Mouse (Mus musculus) gastrocnemius, postnatal 36 days (tissue): Measurements from ENCODE around the gene Lca5. TPM values are rescaled to one million over a fixed set of nuclear protein-coding genes. Genes with fewer than 3 reads are reported as not detected.

ENCODE experiments used
- DNase-seq, 2 experiments: peaks; one replicate each; pipeline ENCODE4 v3.0.0; 2022
- intact Hi-C: fragments of 180-260 bp; cut with DNase I; formaldehyde crosslinking; loops from one replicate; pipeline ENCODE4 v1.15.1; 2025
- total RNA-seq, 2 experiments: library from RNA; stranded (reverse); gene quantifications; 2 replicates each; pipeline ENCODE4 v1.2.3; 2021

Lca5 gene
- total RNA-seq, 2 experiments from 2014 or later: 0.87 to 0.99 TPM

DNA sequence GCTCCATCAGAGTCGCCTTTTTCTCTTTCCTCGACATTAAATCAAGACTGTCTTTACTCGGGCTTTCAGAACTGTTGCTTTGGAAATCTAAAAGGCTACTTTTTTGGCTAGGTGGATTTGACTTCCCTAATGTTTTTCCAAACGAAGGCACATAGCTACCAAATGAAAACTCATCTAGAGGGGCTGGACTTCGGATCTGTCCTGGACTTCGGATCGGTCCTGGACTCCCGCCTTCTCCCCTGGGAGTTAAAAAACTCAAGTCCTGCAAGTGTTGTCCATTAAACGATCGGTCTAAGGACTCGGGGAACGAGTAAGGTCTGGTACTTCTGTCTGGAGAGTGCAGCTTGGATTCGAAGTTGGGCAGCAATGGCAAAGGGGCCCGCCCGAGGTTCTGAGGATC, 45.5 kb downstream of the Lca5 start:
- intact Hi-C loops: no loop called here
- no peak for DNase-seq

DNA sequence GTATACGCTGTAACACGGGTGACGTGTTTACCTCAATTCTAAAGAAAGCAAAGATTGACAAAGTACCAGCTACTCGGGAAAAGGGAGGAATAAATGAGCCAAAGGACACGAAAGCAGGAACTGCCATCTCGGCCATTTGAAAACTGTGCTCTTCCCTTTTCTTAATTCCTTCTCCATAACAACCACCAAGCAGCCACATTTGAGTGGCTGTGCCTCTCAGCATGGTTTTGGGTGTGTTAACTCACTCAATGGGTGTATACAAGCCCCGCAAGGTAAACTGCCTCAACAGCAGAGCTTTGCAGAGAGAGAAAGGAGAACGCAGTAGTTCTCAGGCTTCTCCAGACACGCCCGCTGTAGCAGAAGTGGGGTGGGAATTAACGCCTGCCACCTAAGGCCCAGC, 48.9 kb downstream of the Lca5 start:
- DNase-seq: no peak
- intact Hi-C loops: no loop called here

DNA sequence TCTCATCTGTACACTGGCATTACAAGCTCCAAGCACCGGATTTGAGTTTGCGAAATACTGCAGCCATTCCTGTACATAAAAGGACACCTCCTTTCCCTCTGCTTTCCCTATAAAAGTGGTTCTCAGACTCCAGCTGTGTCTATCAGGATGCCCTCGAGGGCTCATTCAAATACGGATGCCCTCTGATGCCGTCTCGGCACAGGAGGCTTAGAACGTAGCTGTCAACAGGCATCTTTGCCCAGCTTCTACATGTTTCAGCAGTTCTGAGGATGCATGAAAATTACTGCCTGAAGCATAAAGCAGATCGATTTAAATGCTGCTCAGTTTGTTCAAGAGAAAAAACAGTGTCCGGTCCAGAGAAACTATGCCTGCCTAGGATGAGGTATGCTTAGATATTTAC, 51.4 kb downstream of the Lca5 start:
- intact Hi-C loops: no loop called here
- no peak for DNase-seq

DNA sequence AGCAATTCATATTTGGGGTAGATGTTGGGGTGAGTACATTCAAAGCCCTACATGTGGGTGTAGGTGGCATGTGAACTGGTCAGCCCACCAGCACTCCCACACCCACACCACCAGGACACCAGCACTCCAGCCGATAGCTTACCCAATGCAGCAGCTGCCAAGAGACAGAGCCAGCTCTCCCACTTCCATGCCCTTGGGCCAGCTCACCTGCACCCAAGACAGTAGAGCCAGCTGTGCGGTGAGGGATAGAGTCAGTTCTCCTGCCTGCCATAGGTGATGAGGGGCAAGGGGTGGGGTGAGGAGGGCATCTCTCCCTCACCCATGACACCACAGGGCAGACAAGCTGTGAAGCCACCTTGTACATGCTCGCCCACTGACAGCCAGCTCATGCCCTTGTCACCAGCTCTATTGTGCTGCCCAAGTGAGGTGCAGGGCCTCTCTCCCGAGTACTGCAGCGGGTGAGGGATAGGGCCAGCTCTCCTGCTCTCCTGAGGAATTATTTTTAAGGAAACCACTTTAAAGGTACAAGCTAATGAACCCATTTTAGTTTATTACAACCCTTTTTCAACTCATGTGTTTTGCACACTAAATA, 54.6 kb downstream of the Lca5 start:
- no peak for DNase-seq
- intact Hi-C loops: no loop called here

DNA sequence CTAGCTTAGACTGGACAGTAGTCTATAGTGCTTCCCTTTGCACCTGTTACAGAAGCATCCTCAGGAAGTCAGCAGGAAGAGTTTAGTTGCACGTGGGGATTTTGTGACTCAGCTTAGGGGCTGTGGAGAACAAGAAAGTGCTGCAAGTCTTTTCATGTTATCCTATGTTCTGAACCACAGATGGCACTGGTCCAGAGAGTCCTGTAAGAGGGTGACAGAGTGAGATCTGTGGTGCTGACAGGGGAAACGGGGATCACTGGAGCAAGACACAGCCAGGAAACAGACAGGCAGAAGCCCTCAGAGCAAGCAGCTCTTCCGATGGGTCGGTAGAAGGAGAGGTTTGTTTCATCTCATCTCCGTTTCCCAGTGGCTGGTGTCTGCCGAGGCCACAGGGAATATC, 55.6 kb downstream of the Lca5 start:
- intact Hi-C loops: no loop called here
- no peak for DNase-seq

DNA sequence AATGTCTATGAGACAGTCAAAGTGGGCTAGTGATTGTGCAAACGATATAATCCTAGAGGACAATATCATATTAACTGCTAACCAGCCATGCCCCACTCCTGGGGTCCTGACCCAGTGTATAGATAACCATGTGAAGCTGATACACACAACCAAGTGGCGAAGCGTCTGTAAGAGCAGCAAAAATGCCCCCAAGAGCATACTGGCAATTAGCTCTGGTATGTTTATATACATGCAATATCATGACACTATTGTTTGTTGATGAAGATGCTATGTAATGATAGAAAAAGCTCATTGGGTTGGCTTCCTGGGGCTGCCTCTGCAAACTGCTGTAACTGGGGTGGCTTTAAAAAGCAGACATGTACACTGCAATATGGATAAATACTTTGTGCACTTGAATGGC, 57.7 kb downstream of the Lca5 start:
- DNase-seq: no peak
- intact Hi-C loops: loop anchor here (5.0 kb wide), 1 partner anchor 229 kb away; no protein-coding TSS in a partner anchor

DNA sequence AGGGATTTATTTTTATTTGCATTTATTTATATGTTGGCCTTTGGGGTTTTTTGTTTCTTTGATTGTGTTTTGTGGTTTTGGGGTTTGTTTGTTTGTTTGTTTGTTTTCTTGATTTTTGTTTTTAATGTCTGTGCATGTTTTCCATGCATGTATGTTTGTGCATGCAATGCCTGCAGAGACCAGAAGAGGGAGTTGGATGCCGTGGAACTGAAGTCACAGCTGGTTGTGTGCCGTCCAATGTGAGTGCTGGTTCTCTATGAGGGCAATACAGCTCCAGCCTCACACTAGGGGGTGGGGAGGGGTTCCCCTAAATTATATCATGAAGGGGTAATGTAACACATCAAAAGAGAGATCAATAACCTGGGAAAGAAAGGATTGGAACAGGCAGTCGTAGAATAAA, 58.2 kb downstream of the Lca5 start:
- intact Hi-C loops: loop anchor here (5.0 kb wide), 1 partner anchor 230 kb away; no protein-coding TSS in a partner anchor
- DNase-seq: no peak

DNA sequence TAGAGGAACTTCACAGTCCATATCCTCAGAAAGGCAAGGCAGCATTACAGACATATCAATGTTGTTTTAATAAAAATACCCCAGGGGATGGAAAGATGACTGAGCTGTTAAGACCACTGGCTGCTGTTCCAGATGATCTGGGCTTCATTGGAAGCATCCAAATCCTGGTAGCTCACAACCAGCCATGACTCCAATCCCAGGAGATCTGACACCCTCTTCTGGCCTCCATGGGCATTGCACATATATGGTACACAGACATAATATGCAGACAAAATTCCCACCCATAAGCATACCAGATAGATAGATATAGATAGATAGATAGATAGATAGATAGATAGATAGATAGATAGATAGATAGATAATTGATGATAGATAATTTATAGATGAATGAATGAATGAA, 59.6 kb downstream of the Lca5 start:
- DNase-seq: no peak
- intact Hi-C loops: loop anchor here (5.0 kb wide), 1 partner anchor 231 kb away; no protein-coding TSS in a partner anchor

DNA sequence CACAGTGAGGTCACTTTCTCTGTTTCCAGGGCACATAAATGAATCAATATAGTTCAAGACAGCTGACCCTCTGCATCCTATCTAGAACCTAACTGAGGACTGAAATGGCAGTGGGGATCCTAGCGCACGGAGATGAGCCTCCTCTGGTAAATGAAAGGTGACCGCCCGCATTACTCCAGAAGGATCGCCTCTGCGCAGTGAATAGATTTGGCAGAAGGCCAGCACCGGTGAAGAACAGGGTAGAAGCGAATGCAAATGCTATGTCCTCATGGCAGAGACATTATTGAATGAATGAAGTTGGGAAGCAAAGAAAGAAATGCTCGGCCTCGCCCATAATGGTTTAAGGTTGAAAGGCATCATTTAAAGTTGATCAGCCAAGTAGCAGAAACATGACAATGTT, 61.3 kb downstream of the Lca5 start:
- intact Hi-C loops: loop anchor here (5.0 kb wide), 1 partner anchor 233 kb away; no protein-coding TSS in a partner anchor

DNA sequence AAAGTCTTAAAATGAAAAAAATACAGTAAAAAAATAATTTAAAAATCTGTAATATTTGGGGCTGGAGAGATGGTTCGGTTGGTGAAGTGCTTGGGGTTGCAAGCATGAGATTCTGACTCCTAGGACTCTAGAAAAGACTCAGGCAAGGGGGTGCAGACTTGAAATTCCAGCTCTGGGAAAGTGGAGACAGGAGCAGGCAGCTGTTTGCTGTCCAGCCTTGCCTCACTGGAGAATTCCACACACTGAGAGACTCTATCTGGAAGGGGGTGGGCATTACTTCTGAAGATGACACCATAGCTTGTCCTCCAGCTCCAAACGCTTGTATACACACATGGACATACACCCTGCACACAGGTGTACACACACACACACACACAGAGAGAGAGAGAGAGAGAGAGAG, 63.8 kb downstream of the Lca5 start:
- intact Hi-C loops: no loop called here
- DNase-seq: no peak

More for the DNA sequence above, 61.3 kb downstream of the Lca5 start:
- DNase-seq: no peak

DNA sequence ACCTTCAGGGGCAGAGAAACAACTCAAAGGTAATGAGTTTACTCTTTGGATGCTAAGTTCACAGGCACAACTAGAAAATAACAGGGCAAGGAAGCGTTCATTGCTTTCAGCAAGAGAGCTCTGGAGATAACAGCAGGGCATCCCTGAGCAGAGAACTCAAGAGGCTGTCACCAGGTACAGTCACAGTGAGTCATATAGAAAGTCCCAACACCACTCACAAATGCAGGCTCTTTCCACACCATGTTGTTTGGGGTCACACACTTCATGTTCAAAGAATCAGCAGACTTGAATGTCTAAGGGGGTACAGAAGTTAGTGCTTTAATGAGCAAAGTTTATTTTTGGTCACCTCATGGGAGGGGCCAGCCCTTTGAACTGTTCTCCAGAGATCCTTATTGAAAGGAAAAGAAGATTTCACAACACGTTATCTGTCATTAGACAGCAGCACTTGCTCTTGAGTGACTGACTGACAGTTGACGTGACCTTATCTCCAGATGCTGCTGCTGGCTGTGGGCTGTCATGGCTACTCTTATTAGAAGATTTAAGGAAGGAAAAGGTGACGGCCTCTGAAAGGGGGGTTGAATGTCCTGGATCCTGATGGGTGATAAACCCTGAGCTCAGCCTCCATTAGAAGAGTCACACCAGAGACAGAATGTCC, 65.3 kb downstream of the Lca5 start:
- DNase-seq: no peak
- intact Hi-C loops: no loop called here

DNA sequence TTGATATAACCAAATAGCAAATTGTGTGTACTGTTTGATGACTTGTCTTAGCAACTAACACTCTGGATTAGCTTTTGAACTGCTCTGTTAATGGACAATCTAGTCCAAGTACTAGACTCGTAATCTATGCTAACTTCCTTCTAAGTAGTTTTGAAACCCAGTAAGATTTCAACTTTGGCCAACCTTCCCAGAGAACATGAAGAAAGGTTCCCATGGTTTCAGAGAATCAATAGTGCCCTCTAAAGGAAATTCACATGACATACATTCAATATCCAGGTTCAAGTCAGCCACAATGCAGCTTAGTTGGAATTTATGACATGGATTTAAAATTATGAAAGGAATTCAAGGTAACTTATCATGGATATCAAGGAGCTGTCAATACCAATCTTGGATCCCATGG, 70.0 kb downstream of the Lca5 start:
- no peak for DNase-seq
- intact Hi-C loops: no loop called here

DNA sequence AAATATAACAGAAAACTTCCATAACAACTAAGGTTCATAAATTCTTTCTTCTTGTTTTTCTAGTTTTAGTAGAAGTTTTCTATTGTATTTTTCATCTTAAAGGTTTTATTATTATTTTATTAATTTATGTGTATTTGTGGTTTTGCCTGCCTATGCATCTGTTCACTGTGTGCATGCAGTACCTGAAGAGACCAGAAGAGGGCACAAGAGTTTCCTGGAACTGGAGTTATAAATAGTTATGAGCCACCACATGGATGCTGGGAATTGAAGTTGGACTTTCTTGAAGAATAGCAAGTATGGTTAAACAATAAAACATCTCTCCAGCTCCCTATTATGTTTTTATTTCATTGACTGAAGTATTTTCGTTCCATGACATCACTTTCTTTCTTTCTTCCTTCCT, 72.7 kb downstream of the Lca5 start:
- intact Hi-C loops: no loop called here
- no peak for DNase-seq

DNA sequence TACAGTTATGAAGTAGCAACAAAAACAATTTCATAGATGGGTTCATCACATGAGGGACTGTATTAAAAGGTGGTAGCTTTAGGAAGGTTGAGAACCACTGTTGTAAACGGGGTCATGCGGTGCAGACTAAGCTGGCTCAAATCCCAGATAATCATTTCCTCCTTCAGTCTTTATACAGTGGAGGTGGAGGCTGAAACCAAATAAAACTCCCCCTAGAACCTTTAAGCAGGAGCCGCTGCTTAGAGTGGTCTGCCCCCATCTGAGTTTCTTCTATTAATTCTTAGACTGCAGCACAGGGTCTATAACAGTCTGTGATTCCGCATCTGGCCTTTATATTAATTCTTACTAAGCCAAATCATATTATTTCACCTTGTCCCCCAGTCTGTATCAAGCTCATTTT, 85.1 kb downstream of the Lca5 start:
- DNase-seq: no peak
- intact Hi-C loops: no loop called here

DNA sequence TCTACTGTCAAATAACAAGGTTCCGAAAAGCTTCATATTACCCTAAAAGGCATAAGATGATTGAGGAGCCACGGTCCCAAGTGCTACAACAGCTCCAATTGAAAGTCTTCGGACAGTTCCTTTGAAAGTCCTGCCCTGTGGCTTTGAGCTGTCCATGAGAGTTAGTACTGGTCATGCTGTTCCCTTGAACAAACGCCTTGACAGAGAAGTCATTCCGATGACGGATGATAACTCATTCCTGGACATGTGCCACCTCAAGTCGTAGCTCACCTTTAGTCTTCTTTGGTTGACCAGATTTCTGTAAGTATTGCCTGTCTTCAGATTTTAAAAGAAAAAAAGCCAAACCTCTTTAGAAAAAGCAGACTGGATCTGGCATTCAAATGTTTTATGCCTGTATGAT, 87.6 kb downstream of the Lca5 start:
- intact Hi-C loops: no loop called here
- no peak for DNase-seq

DNA sequence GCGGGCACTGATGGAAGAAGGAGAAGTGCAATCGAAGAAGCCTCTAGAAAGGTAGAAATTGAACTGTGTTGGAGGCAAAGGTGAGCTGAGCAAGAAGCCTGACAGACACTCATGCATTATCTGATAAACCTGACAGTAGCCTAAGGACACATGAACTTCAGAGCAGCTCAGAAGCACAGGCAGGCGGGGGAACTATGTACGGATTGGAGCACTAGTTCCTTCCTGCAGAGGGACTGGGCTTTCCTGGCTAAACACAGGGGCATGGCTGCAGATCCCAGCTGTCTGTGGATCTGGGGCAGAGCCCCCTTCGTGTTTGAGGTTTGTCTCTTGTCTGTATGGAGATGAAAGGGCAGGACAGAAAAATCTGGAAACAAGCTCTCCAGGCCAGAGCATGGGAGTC, 89.8 kb downstream of the Lca5 start:
- intact Hi-C loops: no loop called here

DNA sequence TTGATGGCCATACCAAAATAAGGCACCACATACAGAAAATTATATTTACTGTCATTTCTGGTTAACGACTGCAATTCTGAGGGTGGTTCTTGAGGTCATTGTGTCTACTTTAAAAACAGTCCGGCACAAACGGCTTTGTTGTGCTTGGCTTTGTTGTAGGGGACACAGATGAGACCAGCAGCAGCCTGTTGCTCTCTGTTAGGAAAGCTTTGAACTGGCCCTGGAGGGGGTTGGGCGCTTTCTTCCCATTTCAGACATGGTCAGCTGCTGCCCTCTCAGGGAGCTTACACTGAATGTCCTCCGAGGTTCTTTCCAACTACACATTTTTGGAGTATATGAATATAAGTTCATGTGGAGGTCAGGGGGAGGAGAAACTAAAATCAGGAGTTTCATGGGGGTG, 90.3 kb downstream of the Lca5 start:
- DNase-seq: peak in 1 of 2 experiments; percentile 9
- intact Hi-C loops: no loop called here

More for the DNA sequence above, 89.8 kb downstream of the Lca5 start:
- DNase-seq: no peak

DNA sequence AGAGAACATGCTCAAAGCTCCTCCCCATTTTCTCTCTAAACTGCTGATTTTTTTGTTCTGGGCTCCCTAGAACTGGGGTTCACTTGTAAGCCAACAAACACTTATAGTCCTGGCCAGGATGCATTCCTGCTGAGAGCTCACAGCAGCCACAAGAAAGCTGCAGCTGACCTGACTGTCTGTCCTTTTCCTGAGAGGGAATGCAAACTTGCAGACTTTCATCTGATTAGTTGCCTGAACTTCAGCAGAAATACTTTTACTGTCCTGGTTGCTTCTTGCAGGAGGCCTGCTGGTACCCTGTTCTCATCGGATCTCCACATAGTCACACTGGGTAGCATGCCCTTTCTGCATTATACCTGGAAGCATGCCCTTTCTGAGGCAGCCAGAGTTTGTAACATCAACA, 91.0 kb downstream of the Lca5 start:
- no peak for DNase-seq
- intact Hi-C loops: no loop called here

DNA sequence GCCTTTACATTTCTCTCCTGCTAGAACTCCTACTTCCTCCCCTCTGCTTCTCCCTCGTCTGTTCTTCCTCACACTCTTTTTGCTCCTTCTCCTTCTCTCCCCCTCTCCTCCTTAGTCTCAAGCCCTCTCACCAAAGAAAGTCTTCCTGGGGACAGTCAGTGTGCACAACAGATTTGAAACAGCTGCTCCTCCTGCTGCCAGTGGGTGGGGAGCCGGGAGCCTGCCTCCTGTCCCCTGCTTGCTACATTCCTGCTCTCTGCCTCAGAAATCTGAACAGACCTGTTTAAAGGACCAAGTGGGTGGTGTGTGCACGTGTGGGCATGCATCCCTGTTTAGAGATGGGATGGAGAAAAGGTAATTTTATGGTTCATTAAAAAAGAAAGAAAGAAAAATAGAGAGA, 91.4 kb downstream of the Lca5 start:
- intact Hi-C loops: no loop called here
- peak in 1 of 2 experiments; percentile 7 for DNase-seq

DNA sequence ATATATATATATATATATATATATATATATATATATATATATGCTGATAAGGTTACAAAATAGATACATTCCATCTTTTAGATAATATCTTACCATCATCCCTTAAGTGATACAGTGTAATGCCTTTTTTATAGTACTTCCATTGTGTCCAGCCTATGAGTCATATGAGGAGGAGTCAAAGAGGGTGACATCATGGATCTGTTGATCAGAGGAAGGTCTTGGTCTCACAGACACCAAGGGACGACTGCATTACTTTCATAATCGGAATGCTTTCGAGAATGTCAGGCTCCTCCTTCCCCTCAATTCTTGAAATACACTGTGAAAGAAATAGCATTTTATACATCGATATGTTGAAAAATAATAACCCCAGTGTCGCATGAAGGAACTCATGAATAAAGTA, 93.4 kb downstream of the Lca5 start:
- DNase-seq: no peak
- intact Hi-C loops: no loop called here

DNA sequence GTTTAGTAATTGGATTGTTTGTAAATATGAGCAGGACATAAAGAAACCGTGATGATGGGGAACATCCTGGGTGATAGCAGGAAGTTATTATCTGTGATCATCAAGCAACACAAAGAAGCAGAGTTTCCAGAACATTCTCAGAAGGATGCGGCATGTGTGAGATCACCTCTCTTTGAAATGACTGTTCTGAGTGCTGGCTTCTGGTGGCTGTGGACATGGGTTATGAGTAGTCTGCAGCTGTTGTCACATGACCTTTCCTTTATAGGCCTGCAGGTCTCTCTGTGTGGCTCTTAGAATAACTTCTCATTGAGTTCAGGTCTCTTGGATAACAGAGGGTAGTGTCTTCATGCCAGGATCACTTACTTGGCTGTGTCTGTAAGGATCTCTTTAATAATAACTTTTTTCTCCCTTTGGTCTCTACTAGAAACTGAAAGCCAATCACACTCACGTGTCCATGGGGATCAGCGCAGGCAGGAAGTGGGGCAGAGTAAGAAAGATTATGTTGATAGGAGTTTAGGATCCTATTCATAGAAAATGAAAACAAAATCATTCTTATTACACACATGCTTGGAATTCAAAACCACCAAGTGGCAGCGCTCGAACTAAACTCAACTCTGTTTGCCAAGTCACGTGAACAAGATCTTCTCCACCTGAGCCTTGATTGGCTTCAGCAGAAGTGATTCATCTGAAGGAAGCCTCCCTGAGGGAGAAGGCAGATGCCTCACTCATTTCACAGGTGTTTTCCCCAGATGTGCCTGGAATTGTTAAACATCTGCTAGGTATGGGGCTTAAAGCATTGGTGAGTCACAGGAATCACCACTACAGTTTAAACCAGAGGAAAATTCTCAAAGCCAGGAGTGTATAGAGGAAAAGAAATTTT, 98.2 kb downstream of the Lca5 start:
- DNase-seq: no peak
- intact Hi-C loops: no loop called here
